Mouse (Mus musculus): Measurements from ENCODE around the gene Poldip3.

Poldip3 gene

GRCm38 (mm10) chr15:83083530-83083929 is 65.7 kb downstream of the Poldip3 start:
- DNase-seq = no peak

All from liver (tissue).